Mouse (Mus musculus) cerebellum, adult 8-10 months (tissue): ENCODE results near the gene Gm13288.
A peak's percentile ranks its signal among the peaks of the same experiment; 100 is the strongest.
"Not testable (repeated sequence)": the region's sequence is repeated elsewhere in the genome, so short reads cannot be mapped to it uniquely, and the experiment has no call there.

Experiments
- DNase-seq: peaks from one replicate; pipeline ENCODE4 v3.0.0; 2022

Gene Gm13288

GRCm38 (mm10) chr4:88805231-88805630 lies at the start of gene Gm13288:
Gm13288 (plus strand) TSS chr4:88805531.
- not testable (repeated sequence) for DNase-seq

GRCm38 (mm10) chr4:88756581-88757513 lies 48.5 kb upstream of the Gm13288 start:
- DNase-seq, result not testable (repeated sequence)

- DNase-seq, result peak; percentile 97
These were observed 47.7 kb upstream of the Gm13288 start for GRCm38 (mm10) chr4:88757628-88758031.

- peak; percentile 30 for DNase-seq
These were observed 46.6 kb upstream of the Gm13288 start for GRCm38 (mm10) chr4:88758751-88759150.

GRCm38 (mm10) chr4:88759610-88760268 lies 45.6 kb upstream of the Gm13288 start, which contains the start of gene Gm13283:
Gm13283 (plus strand) TSS chr4:88760119.
- peak; percentile 64 for DNase-seq

- DNase-seq, result peak; percentile 66
These were observed 44.9 kb upstream of the Gm13288 start for GRCm38 (mm10) chr4:88760431-88760830.

GRCm38 (mm10) chr4:88761776-88762175 lies 43.6 kb upstream of the Gm13288 start:
- DNase-seq, result peak; percentile 83

GRCm38 (mm10) chr4:88762341-88762740 lies 43.0 kb upstream of the Gm13288 start:
- peak; percentile 33 for DNase-seq

GRCm38 (mm10) chr4:88763384-88764018 lies 41.8 kb upstream of the Gm13288 start:
- DNase-seq, result peak; percentile 37

GRCm38 (mm10) chr4:88773534-88773933 lies 31.8 kb upstream of the Gm13288 start, which contains the start of gene Gm13290:
Gm13290 (plus strand) TSS chr4:88773834.
- DNase-seq, result not testable (repeated sequence)

- DNase-seq, result not testable (repeated sequence)
These were observed 28.7 kb upstream of the Gm13288 start, which contains the start of gene Gm13289 for GRCm38 (mm10) chr4:88776622-88777021. Gm13289 (plus strand) TSS chr4:88776922.

- DNase-seq, result not testable (repeated sequence)
These were observed 25.8 kb upstream of the Gm13288 start, which contains the start of gene Gm13272 for GRCm38 (mm10) chr4:88779550-88779949. Gm13272 (plus strand) TSS chr4:88779850.

- not testable (repeated sequence) for DNase-seq
These were observed 25.0 kb upstream of the Gm13288 start for GRCm38 (mm10) chr4:88780320-88780719.

GRCm38 (mm10) chr4:88781831-88782230 lies 23.5 kb upstream of the Gm13288 start, which contains the start of gene Ifnz:
Ifnz (plus strand) TSS chr4:88782131.
- DNase-seq, result not testable (repeated sequence)

- DNase-seq, result not testable (repeated sequence)
These were observed 23.0 kb upstream of the Gm13288 start for GRCm38 (mm10) chr4:88782335-88782734.

- not testable (repeated sequence) for DNase-seq
These were observed 19.9 kb upstream of the Gm13288 start, which contains the start of gene Gm13276 for GRCm38 (mm10) chr4:88785409-88785808. Gm13276 (plus strand) TSS chr4:88785709.

GRCm38 (mm10) chr4:88788402-88788801 lies 16.9 kb upstream of the Gm13288 start, which contains the start of gene Gm13277:
Gm13277 (plus strand) TSS chr4:88788632.
- DNase-seq, result peak; percentile 63

GRCm38 (mm10) chr4:88791250-88791649 lies 14.1 kb upstream of the Gm13288 start, which contains the start of gene Gm13278:
Gm13278 (plus strand) TSS chr4:88791550.
- DNase-seq, result not testable (repeated sequence)

GRCm38 (mm10) chr4:88793936-88794675 lies 11.2 kb upstream of the Gm13288 start, which contains the start of gene Gm13275:
Gm13275 (plus strand) TSS chr4:88794487.
- DNase-seq, result peak; percentile 85

GRCm38 (mm10) chr4:88797097-88797496 lies 8.2 kb upstream of the Gm13288 start, which contains the start of gene Gm13279:
Gm13279 (plus strand) TSS chr4:88797397.
- not testable (repeated sequence) for DNase-seq

GRCm38 (mm10) chr4:88799365-88799764 lies 6.0 kb upstream of the Gm13288 start, which contains the start of gene Gm13285:
Gm13285 (plus strand) TSS chr4:88799665.
- not testable (repeated sequence) for DNase-seq
